Mouse (Mus musculus) liver, embryonic 15.5 days (tissue): ENCODE data around the gene Esam. TPM values are rescaled to one million over a fixed set of nuclear protein-coding genes. Genes with fewer than 3 reads are reported as not detected.
A peak's percentile ranks its signal among the peaks of the same experiment; 100 is the strongest.

Experiments used
- ATAC-seq: fragments of 200-750 bp; cut with Nextera tagmentation; 2 replicates; pipeline ENCODE4 v1.8.0; 2017; ENCODE audit warnings: moderate number of reproducible peaks, mild to moderate bottlenecking, moderate library complexity; ENCODE audit not compliant: insufficient read depth
- H3K27ac ChIP-seq: fragments of 300-500 bp; sonication (generic); replicated peaks from 2 replicates; pipeline ENCODE4 v1.5.1; 2015; ENCODE audit warnings: mild to moderate bottlenecking, inconsistent platforms
- H3K27me3 ChIP-seq: fragments of 300-500 bp; sonication (generic); 2 replicates; pipeline ENCODE4 v1.6.1; 2015; ENCODE audit warnings: mild to moderate bottlenecking, inconsistent platforms
- H3K36me3 ChIP-seq: fragments of 300-500 bp; sonication (generic); replicated peaks from 2 replicates; pipeline ENCODE4 v1.6.1; 2015; ENCODE audit warnings: moderate library complexity, mild to moderate bottlenecking, inconsistent platforms
- H3K4me1 ChIP-seq: fragments of 300-500 bp; sonication (generic); replicated peaks from 2 replicates; pipeline ENCODE4 v1.6.1; 2015; ENCODE audit warnings: inconsistent platforms
- H3K4me2 ChIP-seq: fragments of 300-500 bp; sonication (generic); 2 replicates; pipeline ENCODE4 v1.6.1; 2015; ENCODE audit warnings: moderate library complexity, mild to moderate bottlenecking, inconsistent platforms
- H3K4me3 ChIP-seq: fragments of 300-500 bp; sonication (generic); replicated peaks from 2 replicates; pipeline ENCODE4 v1.5.1; 2015; ENCODE audit warnings: mild to moderate bottlenecking, inconsistent platforms
- H3K9ac ChIP-seq: fragments of 300-500 bp; sonication (generic); 2 replicates; pipeline ENCODE4 v1.6.1; 2015; ENCODE audit warnings: moderate library complexity, mild to moderate bottlenecking, inconsistent platforms
- H3K9me3 ChIP-seq: fragments of 300-500 bp; sonication (generic); replicated peaks from 2 replicates; pipeline ENCODE4 v1.6.1; 2016; ENCODE audit warnings: inconsistent platforms
- WGBS: fragments of 180-500 bp; shearing (Covaris S2); methylation state at CpG from one replicate; pipeline ENCODE4 v1.1.7; 2015; ENCODE audit warnings: mixed read lengths; ENCODE audit not compliant: insufficient replicate concordance; 5-methylcytosine and 5-hydroxymethylcytosine counted together
- polyA plus RNA-seq: library from polyadenylated mRNA; unstranded; fragments of >200 nt; fragmentation: Nextera tagmentation; extraction: Ambion mirVana; gene quantifications from 2 replicates; pipeline ENCODE4 v1.2.1, GENCODE M21; 2015

Gene Esam
- polyA plus RNA-seq, 1 experiment from 2014 or later, result 14.5 TPM

GRCm38 (mm10) chr9:37512097-37512496 is 15.8 kb upstream of the Esam start:
- Histone ChIP-seq H3K4me1 (peaks cover 1% of the 10 kb centered on the region), H3K27ac (no peak overlapping the region), H3K4me3 (no peak overlapping the region), H3K27me3 (no peaks in the 10 kb centered on the region), H3K9ac (no peak overlapping the region), H3K36me3 (no peaks in the 10 kb centered on the region), H3K4me2 (no peak overlapping the region), H3K9me3 (no peaks in the 10 kb centered on the region)
- WGBS, result 60% methylated on average over 2 of the region's 2 CpGs
- no peak for ATAC-seq

GRCm38 (mm10) chr9:37514456-37514855 is 13.4 kb upstream of the Esam start:
- H3K9me3 ChIP-seq, result no peaks in the 10 kb centered on the region
- H3K4me2 ChIP-seq, result no peak overlapping the region
- ATAC-seq, result no peak
- H3K9ac ChIP-seq, result no peak overlapping the region
- H3K27me3 ChIP-seq, result no peaks in the 10 kb centered on the region
- no peak overlapping the region for H3K4me3 ChIP-seq
- H3K4me1 ChIP-seq, result peaks cover 10% of the 10 kb centered on the region
- peaks cover 8% of the 10 kb centered on the region; the same call in 1 of the 2 replicates for H3K36me3 ChIP-seq
- H3K27ac ChIP-seq, result no peak overlapping the region
- 56% methylated on average over 3 of the region's 3 CpGs for WGBS

DNA sequence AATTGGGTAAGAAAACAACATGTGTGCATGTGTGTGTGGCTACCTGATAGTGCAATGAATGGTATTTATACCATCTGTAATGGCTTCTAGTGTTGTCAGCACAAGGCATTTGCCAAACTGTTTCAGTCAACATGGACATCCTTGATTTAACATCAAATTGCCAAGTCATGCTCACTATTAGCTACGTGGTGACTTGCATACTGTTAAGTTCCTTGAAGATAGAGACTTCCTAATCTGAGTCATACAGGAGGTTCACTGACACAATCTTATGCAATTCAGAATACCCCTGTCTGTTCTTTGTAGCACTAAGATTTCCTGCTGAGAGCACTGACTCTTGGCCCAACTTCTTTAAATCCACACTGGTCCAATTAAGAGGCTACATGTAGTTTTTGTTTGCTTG is 10.4 kb upstream of the Esam start:
- Histone ChIP-seq H3K9ac (no peak overlapping the region), H3K36me3 (peaks cover 18% of the 10 kb centered on the region; the same call in 1 of the 2 replicates), H3K4me1 (peaks cover 10% of the 10 kb centered on the region), H3K9me3 (no peaks in the 10 kb centered on the region), H3K4me2 (no peak overlapping the region), H3K4me3 (no peak overlapping the region), H3K27ac (no peak overlapping the region), H3K27me3 (no peaks in the 10 kb centered on the region)
- ATAC-seq, result peak; percentile 89
- WGBS, result 10% methylated on average over 1 of the region's 1 CpGs

DNA sequence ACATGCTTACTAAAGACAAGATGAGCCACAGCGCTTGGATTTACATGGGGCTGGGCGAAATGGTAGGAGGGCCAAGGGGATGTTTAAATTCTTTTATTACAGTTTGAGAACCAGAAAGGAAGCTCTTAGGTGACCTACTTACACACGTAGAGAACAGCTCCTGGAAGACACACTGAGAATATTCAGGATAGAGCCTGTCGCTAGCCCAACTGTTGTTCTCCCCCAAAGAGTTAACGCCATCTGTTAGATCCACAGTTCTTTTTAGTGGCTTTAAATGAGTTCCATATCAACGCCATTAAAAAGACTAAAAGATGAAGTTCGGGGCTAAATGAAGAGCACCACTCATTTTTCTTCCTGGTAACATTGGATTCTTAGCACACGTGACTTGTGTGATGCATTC is 8.9 kb upstream of the Esam start:
- no peaks in the 10 kb centered on the region for H3K9me3 ChIP-seq
- H3K9ac ChIP-seq, result no peak overlapping the region
- H3K36me3 ChIP-seq, result peaks cover 21% of the 10 kb centered on the region; the same call in 1 of the 2 replicates
- ATAC-seq, result no peak
- H3K4me3 ChIP-seq, result no peak overlapping the region
- H3K27ac ChIP-seq, result no peak overlapping the region
- no peaks in the 10 kb centered on the region for H3K27me3 ChIP-seq
- H3K4me2 ChIP-seq, result no peak overlapping the region
- 76% methylated on average over 8 of the region's 8 CpGs for WGBS
- H3K4me1 ChIP-seq, result peaks cover 10% of the 10 kb centered on the region

DNA sequence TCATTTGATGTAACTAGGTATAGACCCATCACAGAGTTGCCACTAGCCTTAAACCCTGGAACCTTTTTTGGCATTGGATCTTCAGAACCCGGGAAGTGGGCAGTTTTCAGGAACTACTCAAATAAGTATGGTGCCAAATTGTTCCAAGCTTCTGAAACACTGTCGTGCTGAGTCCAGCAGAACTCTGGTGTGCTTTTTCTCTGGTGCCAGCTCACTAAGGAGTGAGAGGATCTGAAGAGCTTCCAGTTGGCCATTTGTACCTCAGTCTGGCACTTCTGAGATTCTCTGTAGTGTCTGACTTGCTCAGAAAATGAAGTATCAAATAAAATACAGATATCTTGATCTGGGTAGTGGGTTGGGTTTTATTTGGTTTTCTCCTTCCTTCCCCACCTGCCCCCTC is 7.9 kb upstream of the Esam start:
- Histone ChIP-seq H3K36me3 (peaks cover 21% of the 10 kb centered on the region; the same call in 1 of the 2 replicates), H3K4me3 (no peak overlapping the region), H3K9ac (no peak overlapping the region), H3K27ac (no peak overlapping the region), H3K4me2 (no peak overlapping the region), H3K4me1 (peaks cover 10% of the 10 kb centered on the region), H3K9me3 (no peaks in the 10 kb centered on the region), H3K27me3 (no peaks in the 10 kb centered on the region)
- no peak for ATAC-seq
- 68% methylated on average over 2 of the region's 2 CpGs for WGBS

DNA sequence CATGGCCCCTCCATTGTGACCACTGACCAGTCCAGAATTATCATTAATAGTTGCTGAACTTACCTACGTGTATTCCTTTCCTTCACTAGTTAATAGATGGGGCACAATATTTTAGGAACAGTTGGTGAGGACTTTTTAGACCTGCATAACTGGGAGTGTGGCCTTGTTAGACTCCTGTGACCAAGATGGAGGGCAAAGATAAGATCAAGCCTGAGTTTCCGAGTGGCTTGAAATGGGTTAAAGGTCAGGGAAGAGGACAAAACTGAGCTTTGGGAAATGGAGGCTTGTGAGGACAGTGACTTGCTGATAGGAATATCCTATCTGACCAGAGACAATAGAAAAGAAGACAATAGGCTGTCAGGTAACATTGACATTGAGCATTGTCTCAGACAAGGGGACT is 2.4 kb upstream of the Esam start:
- H3K9ac ChIP-seq, result no peak overlapping the region
- ATAC-seq, result no peak
- WGBS, result 56% methylated on average over 2 of the region's 2 CpGs

DNA sequence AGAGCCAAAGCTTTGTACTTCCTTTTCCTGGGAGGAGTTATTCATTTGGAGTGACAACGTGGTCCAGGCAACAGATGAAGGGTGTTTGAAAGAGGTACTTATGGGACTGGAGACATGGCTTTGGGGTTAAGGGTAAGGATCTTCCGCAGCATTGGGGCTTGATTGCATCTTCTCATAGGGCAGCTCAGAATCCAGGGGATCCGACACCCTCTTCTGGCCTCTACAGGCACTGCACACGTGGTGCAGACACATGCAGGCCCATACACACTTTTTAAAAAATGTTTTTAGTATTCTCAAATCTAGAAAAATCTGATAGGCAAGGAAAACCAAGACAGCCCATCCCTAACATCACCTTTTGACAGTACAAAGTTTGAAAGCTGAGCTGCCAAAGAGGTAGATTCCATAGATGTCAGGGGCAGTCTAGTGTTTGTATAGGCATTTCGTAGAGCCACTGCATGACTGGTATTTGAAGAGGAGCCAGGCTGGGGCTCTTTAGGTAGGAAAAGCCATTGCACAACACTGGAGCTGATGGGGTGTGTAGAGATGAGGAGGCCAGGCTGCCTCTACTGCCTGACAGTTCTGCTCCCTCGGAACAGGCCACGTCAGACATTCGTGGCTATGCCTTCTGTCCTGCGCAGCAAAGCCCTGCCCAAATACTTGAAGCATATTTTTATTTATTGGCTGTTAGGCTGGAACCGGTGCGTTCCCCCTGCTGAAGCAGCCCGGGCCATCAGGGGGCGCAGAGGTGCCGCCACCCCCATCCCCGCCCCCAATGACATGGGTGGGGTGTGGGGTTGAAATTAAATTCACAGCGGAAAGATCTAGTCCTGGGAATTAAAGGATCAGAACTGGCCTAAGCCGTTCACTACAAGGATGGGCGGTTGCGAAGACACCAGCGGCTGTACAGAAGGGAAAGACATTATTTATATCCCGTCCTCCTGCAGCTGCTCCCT is 1.2 kb upstream of the Esam start:
- Histone ChIP-seq H3K9ac (no peak overlapping the region), H3K4me1 (peaks cover 28% of the 10 kb centered on the region), H3K9me3 (no peaks in the 10 kb centered on the region), H3K4me3 (peak overlapping the region; percentile 19; the same call in 1 of the 2 replicates), H3K36me3 (0 out of 2 replicates have a peak, but pooled peaks cover 2% of the 10 kb centered on the region), H3K4me2 (peak overlapping the region; percentile 55), H3K27me3 (peaks cover 57% of the 10 kb centered on the region), H3K27ac (no peak overlapping the region)
- no peak for ATAC-seq
- 22% methylated on average over 21 of the region's 21 CpGs for WGBS

More for the DNA sequence above, 2.4 kb upstream of the Esam start:
- Histone ChIP-seq H3K9me3 (no peaks in the 10 kb centered on the region), H3K27me3 (peaks cover 44% of the 10 kb centered on the region), H3K4me3 (no peak overlapping the region), H3K27ac (no peak overlapping the region), H3K4me1 (peaks cover 22% of the 10 kb centered on the region), H3K4me2 (no peak overlapping the region), H3K36me3 (peaks cover 10% of the 10 kb centered on the region; the same call in 1 of the 2 replicates)

DNA sequence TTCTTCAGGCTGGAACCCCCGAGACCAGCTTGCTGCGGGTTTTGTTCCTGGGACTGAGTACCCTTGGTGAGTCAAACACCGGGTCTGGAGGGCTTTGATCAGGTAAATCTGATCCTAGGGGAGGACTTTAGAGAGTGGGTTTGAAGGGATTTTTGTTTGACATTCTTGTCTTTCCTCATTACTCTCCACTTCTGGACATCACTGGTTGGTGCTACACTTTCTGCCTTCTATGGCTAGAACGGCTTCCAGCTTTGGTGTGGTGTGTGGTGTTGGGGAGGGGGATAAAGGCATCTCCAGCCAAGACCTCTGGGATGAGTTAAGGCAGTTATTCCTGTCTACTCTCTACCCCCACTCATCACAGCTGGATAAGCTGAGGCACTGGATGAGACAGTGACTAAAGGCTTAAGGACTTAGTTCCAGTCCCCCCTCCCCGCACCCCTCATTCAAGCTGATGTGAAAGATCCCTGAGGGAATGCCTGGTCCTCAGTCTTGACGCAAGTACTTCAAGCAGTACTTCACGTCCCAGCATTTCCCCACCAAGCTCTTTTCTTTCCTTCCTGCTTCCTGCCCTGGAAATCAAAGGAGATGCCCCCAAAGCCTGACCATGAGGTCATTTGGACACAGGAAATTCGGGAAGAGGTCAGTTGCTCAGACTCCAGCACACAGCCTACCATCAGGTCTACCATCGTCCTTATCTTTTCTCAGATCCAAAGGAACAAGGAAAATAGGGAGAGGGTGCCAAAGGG is 520 bp downstream of the Esam start:
- 16% methylated on average over 9 of the region's 9 CpGs for WGBS
- Histone ChIP-seq H3K27me3 (peaks cover 71% of the 10 kb centered on the region), H3K4me3 (peak overlapping the region; percentile 19), H3K9me3 (no peaks in the 10 kb centered on the region), H3K36me3 (0 out of 2 replicates have a peak, but pooled peaks cover 2% of the 10 kb centered on the region), H3K9ac (no peak overlapping the region), H3K4me1 (peaks cover 28% of the 10 kb centered on the region), H3K4me2 (peak overlapping the region; percentile 55; the same call in 1 of the 2 replicates), H3K27ac (no peak overlapping the region)
- ATAC-seq, result no peak

- H3K4me1 ChIP-seq, result peaks cover 28% of the 10 kb centered on the region
- H3K36me3 ChIP-seq, result no peaks in the 10 kb centered on the region
- ATAC-seq, result peak; percentile 45
- WGBS, result 1% methylated on average over 32 of the region's 32 CpGs
- peak overlapping the region; percentile 21 for H3K4me3 ChIP-seq
- no peaks in the 10 kb centered on the region for H3K9me3 ChIP-seq
- H3K9ac ChIP-seq, result no peak overlapping the region
- peak overlapping the region; percentile 59 for H3K4me2 ChIP-seq
- H3K27me3 ChIP-seq, result peaks cover 76% of the 10 kb centered on the region
- H3K27ac ChIP-seq, result no peak overlapping the region; the same call in 1 of the 2 replicates
Measured at GRCm38 (mm10) chr9:37530031-37530887, 2.4 kb downstream of the Esam start.

GRCm38 (mm10) chr9:37530888-37531705 is 3.2 kb downstream of the Esam start:
- peak overlapping the region; percentile 21 for H3K4me3 ChIP-seq
- peak; percentile 45 for ATAC-seq
- no peaks in the 10 kb centered on the region for H3K9me3 ChIP-seq
- H3K9ac ChIP-seq, result no peak overlapping the region
- peak overlapping the region; percentile 59 for H3K4me2 ChIP-seq
- peaks cover 75% of the 10 kb centered on the region for H3K27me3 ChIP-seq
- H3K4me1 ChIP-seq, result peaks cover 28% of the 10 kb centered on the region
- no peak overlapping the region for H3K27ac ChIP-seq
- WGBS, result 5% methylated on average over 31 of the region's 31 CpGs
- no peaks in the 10 kb centered on the region for H3K36me3 ChIP-seq
